Mouse (Mus musculus) ES-CJ7 (cell line): ENCODE results near the gene Olfr194.
"Not testable (repeated sequence)": the region's sequence is repeated elsewhere in the genome, so short reads cannot be mapped to it uniquely, and the experiment has no call there.

Source experiments
- DNase-seq: peaks from one replicate; pipeline ENCODE4 v3.0.0; 2011; ENCODE audit warnings: low read depth, low spot score

Gene Olfr194

DNA sequence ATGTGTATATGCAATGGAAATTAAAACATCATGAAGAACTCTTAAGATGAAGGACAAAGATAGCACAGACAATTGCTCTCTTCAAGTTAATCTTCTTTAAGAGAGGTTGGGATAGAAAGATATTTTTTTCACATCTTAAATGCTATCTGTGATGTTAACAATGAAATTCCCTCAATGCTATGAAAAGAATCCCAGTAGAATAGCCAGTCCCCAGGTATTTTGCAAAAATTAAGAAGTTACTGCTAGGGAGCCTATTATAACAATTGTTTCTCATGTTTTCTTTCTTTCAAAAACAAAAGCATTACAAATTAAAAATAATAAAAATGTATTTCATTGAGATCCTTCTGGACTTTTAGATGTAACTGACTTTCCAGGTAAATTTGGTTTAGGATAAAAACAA is at the start of gene Olfr194:
TSS of gene Olfr194 (minus strand) at position 101 of the 400 bp plus-strand sequence.
- no peak for DNase-seq

DNA sequence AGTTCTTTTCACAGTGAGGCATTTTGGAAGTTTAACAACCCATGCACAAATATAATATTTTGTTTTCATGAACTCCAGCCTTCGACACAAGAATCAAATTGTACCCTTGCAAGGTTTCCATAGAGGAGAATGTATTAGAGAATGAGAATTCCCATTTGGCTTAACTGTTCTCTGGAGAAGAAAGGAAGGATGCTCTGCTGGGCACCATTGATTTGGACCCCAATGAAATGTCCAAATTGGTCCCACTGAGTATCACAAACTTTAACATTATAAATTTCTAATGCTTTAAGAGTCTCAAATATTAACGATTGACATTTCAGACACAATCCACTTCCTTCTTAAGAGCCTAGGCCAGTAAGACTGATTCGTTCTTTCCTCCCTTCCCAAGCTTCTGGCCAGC is 49.5 kb upstream of the Olfr194 start, which contains the start of gene Olfr196:
TSS of gene Olfr196 (minus strand) at position 101 of the 400 bp plus-strand sequence.
- DNase-seq: no peak

DNA sequence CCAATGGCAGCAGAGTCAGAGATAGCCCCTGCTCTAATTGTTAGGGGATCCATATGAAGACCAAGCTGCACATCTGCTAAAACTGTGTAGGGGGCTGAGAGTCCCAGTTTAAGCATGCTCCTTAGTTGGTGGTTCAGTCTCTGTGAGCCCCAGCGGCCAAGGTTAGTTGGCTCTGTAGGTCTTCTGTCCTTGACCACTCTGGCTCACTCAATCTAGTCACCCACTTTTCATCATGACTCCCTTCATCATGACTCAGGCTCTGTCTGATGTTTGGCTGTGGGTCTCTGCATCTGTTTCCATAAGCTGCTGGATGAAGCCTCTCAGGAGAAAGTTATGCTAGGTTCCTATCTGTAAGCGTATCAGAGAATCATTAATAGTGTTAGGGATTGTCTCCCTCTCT is 31.1 kb upstream of the Olfr194 start:
- no peak for DNase-seq

DNA sequence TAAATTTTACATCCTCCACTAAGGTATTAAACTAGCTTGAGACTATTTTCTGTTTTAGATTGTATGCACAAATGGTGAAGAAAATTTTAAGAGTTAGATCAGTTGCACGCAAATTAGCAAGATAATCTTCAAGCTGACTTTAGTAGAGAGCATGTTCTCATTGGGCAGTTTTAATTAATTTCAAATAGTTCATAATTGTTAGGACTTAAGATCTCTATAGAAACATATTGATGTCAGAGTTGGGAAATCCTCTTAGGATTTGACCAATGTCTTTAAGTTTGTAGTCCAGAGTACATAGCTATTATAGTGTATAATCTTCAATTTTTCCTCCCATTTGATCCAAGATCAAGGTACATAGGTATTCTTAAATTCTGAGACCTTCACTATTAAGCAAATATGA is 25.9 kb upstream of the Olfr194 start, which contains the start of gene Olfr195:
TSS of gene Olfr195 (plus strand) at position 301 of the 400 bp plus-strand sequence.
- no peak for DNase-seq

DNA sequence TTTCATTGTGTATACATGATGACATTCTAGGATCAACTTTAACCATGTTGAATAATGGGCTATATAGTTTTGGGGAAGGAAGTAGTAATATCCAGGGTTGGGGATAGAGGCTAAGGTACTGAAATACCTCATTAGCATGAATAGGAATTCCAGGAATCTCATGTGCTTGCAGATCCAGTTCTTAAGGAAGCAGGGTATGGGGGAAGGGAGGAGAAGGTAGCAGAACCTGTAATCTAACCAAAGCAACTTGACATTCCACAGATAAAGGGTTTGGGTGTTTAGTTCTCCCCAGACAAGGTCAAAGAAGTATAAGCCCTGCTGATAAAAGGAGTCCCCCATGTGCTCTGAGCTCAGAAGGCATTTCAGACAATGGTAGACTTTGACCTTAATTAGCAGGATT is 20.2 kb upstream of the Olfr194 start:
- DNase-seq: no peak

DNA sequence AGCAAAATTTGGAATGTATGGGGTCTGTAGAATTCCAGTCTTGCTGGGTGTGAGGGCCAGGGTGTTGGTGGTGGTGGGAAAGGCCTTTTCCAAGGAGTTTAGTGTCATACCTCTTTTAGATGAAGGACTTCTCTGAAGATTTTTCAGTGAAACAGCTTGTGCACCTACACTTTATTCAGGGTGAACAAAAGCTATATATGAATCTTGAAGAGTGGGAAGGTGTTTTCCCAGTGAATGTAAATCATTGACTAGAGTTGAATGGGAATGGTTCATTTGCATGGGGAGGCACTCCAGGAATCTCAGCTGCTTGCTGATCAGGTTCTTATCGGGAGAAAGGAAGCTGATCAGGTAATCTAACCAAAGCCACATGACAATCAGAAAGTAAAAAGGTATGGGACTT is 9.9 kb upstream of the Olfr194 start:
- DNase-seq: no peak

DNA sequence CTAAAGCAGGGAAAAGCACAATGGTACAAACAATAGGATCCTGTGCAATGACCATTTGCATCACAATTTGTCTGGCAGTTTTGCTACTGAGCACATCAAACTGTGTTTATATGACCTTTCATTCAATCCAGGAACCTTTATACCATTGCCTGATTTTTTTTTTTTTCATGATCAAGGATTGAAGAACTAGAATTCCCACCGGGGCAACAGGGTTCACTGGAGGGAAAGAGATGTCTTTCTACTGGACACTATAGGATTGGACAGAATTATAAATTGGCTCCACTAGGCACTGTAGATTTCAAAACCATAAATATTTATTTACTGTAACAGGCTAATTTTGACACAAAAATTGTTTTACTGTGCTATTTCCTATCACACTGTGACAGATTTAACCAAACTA is 9.1 kb downstream of the Olfr194 start, which contains the start of gene Olfr193:
TSS of gene Olfr193 (minus strand) at position 101 of the 400 bp plus-strand sequence.
- no peak for DNase-seq

DNA sequence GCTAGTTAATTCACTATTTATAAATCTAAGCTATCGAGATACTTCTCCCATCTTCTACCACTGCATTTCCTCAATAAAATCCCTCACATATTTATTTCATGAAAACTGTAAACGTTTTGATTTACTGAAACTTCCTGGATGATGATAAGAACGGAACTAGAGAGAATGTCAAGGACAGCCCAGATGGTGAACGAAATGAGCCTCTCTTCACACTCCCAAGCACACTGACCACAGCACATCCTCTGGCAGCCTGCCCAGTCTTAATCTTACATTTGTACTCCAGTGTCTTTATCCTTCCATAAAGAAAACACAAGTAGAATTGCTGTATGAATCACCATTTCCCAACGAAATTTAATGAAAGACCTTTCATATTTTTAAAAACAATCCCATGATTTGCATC is 12.3 kb downstream of the Olfr194 start:
- DNase-seq: not testable (repeated sequence)

DNA sequence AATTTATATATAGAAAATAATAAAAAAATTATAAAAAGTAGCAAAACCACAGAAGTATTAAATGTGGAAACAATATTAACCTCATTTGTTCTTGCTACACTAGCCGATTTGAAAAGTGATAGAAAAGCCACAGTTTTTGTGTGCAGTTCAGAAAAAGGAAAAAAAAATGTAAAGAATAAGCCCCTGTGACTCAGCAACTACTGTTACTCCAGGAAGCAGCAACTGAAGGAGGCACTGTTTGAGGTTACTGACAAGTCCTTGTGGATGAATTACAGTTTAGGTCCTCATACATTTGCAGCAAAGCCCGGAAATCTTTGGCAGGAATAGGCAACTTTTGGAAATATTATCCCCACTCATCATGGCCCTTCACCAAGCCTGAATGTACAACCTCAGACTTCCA is 15.6 kb downstream of the Olfr194 start:
- no peak for DNase-seq

DNA sequence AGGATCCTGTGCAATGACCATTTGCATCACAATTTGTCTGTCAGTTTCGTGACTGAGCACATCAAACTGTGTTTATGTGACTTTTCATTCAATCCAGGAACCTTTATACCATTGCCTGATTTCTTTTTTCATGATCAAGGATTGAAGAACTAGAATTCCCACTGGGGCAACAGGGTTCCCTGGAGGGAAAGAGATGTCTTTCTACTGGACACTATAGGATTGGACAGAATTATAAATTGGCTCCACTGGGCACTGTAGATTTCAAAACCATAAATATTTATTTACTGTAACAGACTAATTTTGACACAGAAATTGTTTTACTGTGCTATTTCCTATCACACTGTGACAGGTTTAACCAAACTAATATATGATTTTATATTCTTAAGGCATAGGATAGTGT is 31.1 kb downstream of the Olfr194 start, which contains the start of gene Olfr191:
TSS of gene Olfr191 (minus strand) at position 101 of the 400 bp plus-strand sequence.
- peak; percentile 3 for DNase-seq

DNA sequence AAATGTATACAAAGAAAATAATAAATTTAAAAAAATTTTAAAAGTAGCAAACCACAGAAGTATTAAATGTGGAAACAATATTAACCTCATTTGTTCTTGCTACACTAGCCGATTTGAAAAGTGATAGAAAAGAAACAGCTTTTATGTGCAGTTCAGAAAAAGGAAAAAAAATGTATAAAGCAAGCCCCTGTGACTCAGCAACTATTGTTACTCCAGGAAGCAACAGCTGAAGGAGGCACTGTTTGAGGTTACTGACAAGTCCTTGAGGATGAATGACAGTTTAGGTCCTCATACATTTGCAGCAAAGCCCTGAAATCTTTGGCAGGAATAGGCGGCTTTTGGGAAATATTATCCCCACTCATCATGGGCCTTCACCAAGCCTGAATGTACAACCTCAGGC is 39.8 kb downstream of the Olfr194 start:
- not testable (repeated sequence) for DNase-seq

DNA sequence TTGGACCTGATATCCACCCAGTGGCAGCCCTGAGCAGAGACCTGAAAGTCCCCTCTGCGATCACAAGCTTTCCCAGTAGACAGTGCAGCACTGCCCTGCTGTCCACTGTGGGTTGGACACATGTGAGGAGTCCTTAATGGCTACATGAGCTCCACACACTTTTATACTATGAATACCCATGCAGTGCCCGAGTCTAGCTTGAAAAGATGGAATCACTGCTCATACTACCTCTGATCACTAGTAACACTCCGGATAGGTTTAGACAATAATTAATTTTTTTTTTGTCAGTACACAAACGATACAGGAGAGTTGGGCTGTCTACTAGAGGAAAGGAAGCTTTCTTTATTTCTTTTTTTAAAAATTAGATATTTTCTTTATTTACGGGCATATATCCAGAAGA is 43.0 kb downstream of the Olfr194 start, which contains the start of gene Olfr190:
TSS of gene Olfr190 (minus strand) at position 101 of the 400 bp plus-strand sequence.
- DNase-seq: no peak

DNA sequence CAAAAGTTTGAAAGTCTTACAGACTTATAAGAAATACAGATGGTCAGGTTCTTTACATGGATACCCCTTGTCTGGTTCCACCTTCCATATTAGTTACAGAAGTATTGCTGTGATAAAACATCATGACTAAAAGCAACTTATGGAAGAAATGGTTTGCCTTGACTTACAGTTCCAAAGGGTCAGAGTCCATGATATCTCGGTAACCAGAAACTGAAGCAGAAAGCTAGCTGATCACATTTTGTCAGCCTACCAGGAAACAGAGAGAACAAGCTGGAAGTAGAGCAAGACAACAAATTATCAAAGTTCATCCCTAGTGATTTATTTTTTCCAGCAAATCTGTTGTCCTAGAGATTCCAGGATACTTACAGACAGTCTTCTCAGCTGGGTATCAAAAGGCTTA is 47.3 kb downstream of the Olfr194 start:
- no peak for DNase-seq

DNA sequence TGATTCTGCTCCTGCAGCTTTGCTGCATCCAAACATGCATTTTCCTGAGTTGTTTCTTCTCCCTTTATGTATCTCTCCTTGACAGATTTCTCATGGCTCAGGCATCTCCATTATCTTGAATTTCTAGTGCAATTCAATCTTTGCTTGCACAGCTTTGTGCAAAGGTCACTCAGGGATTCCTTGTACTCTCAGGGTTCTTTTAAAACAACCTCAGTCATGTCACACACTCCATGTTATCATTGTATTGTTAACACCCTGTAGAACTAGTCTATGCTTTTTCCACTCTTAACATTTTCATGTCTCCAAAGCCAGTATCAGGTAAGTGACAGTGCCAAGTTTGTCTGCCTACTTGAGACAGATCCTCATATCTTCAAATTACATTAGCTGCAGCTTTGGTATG is 49.1 kb downstream of the Olfr194 start:
- no peak for DNase-seq
